Mouse (Mus musculus): ENCODE results near the gene Mall.

Mall gene

DNA sequence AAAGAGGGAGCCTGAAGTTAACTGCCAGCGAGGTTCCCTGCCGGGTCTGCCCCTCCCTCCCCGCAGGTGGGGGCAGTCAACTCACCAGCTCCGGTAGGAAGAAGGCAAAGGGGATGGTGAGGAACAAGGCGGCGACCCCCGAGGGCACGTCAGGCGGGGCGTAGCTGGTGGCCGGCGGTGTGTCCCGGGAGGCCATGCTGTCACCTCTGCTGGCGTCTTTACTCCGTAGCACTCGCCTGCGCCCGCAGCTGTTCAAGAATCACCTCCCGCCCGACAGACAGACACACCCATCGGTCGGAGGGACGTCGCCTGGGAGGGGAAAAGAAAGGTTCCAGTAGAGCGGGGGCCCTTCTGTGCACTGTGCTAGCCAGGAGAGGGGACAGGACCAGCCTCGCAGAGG lies at the start of gene Mall:
Mall (minus strand) TSS at position 262 of the 400 bp plus-strand sequence.
- no peak for DNase-seq (ENCODE audit: low read depth, low spot score)

DNA sequence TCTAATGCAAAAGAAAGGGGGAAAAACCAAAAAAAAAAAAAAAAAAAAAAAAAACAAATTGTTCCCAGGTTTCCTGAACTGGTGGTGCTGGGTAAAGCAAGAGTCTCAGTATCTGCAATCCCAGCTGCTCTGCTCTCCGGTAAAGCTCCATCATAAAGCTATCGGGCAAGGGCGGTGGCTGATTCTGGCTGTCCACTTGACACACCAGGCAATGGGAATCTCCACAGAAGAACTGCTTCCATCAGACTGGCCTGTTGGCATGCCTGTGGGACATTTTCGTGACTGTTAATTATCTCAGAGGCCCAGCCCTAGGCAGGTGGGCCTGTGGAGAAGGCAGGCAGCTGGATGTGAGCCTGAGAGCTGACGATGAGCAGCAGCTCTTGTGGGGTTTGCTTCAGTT lies 48.7 kb upstream of the Mall start:
- DNase-seq (ENCODE audit: low read depth, low spot score) = no peak

DNA sequence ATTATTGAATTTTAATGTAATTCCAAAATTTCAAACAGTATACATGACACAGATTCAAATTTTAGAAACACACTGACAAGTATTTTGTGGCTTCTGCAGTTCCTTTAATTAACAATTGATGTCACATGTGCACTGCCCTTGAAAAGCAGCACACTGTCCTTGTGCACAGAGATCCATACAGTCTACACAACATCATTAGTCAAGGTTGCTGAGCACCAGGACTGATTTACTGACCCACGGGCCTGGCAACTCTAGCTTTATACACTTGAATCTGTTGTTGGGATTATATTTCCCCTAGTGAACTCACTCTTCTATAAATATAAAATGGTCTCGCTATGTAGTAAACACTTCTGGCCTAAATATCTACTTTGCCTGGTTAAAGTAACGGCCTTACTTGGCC lies 45.3 kb upstream of the Mall start:
- no peak for DNase-seq (ENCODE audit: low read depth, low spot score)

DNA sequence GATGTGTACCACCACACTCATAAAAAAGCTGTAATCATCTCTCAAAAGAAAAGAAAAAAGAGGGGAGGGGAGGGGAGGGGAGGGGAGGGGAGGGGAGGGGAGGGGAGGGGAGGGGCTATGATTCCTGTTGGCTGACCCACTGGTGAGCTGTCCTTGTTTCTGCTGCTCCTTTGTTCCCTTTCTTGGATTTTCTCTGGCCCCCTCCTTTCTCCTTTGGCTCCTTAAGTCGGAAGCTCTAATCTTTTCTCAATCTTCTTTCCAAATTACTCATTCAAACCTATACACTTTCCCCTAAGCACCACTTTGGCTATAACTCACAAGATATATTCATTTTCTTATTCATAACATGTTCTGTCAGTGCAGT lies 44.8 kb upstream of the Mall start:
- DNase-seq (ENCODE audit: low read depth, low spot score) = no peak

DNA sequence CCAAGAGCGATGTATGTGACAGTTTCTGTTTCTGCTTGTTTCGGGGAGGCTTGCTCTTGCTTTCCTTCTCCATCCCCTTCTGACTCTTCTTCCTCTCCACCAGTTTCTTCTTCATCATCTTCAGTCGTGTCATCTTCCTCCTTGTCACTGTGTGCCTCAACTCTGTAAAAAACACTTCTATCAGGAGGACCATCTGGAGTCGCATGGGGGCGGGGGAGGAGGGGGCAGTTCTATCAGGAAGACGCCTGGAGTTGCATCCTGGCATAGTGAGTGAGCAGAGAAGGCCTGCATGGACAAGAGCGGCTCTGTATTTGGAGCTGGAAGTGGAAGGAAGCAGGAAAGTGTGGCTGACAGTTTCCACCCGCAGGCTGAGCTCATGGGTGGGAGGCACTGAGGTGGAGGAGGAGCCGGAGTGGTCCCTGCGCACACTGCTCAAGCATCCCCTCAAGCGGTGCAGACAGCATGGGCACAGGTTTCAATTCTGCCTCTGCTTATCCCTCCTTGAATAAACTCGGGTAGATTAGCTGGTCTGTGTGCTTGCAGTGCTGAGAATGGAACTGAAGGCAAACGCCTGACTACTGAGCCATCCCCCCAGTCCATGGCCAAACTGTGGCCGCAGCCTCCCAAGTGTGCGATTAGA lies 44.3 kb upstream of the Mall start:
- no peak for DNase-seq (ENCODE audit: low read depth, low spot score)

DNA sequence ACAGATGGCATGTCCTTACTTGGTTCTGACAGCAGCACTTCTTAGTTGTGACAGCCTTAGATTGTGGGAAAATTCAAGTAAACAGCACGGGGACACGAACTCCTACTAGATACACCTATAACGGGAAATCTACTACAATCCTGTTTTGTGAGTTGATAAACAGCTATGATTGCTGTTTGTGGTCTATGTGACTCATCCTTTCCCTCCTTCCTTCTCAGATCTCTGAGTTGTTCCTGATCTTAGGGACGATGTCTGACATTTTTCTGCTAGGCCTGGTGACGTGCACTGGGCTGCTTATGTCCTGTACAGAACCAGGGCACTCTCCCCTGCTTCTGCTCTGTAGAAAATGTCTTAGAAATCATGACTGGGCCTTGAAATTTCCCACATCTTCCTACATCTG lies 31.9 kb upstream of the Mall start:
- no peak for DNase-seq (ENCODE audit: low read depth, low spot score)

DNA sequence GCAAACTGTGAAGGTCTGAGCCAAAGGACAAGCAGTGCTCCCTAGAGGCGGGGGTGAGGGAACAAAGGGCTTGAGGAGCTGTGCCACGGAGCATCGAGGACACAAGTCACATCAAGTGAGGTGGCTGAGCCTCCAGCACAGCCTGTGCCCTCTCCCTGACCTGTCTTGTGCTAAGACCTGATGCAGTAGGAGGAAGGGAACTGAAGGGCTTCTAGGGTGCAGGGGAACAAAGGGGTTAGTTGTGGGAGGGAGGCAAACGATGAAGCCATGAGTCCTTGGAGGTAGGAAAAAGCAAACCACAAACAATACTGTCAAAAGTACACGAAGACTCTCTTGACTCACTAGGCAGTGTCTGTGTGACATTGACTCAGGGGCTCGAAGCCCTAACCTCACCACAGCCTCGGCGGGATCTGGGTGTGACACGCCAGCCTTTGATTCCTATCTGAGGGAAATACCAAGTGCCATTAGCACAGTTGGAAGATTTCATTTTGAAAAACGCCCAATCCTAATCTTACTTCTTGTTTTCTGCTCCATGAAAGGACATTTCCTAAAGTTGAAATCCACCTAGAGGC lies 30.8 kb upstream of the Mall start:
- no peak for DNase-seq (ENCODE audit: low read depth, low spot score)

DNA sequence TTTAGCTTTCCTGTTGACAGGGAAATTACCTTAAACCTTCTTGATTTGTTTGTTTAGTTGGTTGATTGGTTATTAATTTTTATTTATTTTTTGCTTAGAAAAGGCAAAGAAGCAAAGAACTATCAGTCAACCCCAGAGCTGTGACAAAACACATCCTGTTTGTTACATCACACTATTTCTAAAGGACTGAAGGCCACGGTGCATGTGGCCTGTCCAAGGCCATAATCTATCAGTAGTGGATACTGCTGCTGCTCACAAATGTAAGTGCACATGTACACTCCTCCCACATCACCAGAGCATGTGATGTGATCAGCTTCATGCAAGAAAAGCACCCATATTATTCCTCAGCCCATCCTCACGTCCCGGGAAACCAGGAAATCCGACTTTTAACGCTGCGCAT lies 30.3 kb upstream of the Mall start:
- DNase-seq (ENCODE audit: low read depth, low spot score) = no peak

DNA sequence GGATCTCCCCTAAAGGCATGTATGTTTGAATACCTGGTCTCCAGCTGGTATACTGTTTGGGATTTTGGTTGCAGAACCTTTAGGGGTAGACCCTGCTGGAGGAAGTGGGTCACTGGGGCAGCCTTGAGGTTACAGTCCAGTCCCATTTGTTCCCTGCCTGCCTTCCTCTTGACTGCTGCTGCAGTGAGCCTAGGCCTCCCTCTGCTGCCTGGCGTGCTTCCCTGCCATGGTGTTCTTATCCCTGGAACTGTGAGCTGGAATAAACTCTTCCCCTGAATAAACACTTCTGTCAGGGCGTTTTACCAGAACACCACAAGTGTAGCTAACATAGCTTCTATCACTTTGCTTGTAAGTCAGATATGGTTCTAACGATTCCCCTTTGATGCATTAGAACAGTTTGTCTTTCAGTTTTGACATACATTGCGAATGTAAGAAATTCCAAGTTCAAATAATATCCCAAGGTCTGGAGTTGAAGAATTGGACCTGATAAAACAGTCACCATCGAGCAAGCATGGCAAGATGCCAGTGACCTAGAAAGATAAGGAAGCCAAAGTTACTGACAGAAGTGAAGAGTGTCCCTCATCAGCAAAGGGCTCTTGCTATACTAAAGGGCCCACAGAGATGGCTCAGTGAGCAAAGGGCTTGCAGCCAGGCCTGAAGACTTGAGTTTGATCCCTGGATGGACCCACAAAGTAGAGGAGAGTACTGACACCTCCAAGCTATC lies 29.6 kb upstream of the Mall start:
- no peak for DNase-seq (ENCODE audit: low read depth, low spot score)

DNA sequence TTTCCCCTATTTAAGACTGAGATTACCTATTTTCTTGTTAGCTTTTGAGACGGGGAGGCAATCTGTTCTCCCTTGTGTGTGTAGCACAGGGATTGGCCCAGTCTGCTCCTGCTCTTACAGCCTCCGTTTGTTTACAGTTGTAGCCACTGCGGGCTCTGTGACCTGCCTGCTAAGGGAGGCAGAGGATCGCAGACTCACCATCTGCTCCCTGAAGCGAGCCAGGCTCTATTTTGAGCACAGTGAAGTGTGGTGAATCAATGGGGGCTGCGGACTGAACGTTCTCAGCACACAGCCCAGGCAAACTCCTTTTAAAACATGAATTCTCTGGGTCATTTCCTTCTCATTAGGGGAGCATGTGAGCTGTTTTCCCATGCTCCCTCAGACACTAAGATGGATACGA lies 27.4 kb upstream of the Mall start:
- DNase-seq (ENCODE audit: low read depth, low spot score) = no peak

DNA sequence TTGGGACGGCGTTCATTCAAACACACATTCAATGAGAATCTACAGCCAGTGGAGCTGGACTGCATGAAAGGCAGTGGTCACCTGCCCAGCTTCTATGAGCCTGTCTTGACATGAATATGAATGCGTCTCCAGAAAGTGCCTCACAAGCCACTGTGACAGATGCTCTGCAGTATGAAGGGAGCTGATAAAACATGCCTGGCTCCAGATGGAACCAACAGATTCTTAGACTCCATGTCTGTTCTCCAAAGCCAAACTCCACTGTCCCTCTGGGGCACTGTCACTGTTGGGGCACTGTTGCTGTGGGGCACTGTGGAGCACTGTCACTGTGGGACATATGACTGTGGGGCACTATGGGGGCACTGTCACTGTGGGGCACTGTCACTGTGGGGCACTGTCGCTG lies 24.4 kb upstream of the Mall start:
- DNase-seq (ENCODE audit: low read depth, low spot score) = no peak

DNA sequence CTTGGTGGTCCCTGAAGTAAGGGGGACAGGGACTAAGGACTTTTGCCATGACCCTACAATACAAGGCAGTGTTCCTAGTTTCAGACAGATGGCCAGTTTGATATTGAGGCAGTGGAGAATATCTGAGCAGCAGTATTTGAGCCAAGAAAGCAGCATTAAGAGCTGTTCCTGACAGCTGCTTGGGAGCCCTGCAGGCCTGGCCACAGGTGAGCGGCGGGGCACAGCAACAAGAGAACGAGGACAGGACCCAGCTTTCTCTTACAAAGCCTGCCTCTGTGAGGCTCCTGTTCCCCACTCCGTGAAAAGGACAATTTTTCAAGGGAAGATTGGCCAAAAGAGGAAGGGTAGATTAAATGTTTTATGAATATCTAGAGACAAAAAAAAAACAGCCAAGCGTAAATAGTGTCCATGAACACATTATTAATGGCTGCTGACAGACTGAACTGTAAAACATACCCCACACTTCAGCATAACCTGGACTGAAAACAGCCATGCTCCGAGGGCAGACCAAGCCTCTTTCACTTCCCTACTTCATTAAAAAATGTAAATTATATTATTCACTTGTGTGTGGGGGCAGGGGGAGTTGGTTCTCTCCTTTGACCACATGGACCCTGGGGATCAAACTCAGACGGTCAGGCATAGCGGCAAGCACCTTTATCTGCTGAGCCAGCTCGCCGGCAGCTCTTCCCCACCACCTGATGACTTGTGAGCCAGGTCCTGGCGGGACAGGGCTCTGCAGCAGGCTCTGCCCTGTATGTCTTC lies 22.3 kb upstream of the Mall start:
- no peak for DNase-seq (ENCODE audit: low read depth, low spot score)

DNA sequence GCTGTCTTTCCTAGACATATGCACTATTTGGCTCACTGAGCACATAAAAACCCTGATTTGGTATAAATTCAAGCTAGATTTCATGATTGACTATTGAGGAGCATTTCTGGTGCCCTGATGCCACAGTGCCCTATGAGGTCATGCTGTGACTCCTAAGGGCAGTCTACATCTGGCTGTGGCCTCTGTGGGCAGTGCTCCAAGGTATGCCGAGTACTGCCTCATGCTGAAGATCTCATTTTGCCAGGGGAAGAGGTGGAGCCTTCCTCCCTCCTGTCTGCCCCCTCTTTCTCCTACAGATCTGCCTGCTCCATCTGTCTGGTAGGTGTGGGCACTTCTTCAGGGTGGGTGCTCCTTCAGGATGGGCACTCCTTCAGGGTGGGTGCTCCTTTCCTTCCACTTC lies 19.6 kb upstream of the Mall start:
- DNase-seq (ENCODE audit: low read depth, low spot score) = no peak

DNA sequence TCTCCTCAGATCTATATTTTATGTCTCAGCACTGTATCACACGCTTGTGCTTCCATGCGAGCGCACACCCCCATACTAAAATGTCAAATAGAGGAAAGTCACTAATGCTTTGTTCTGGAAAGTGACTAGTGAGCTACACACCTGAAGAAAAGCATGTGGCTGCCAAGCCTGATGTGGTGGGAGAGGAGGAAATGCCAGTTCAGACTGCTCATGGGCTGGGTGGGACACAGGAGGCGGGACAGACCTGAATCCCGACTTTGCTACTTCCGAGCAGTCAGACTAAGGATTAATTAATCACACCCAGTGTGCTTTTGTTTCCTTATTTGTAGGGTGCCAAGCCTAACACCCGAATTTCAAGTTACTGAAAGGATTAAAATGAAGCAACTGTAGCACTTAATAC lies 18.6 kb upstream of the Mall start:
- DNase-seq (ENCODE audit: low read depth, low spot score) = no peak

DNA sequence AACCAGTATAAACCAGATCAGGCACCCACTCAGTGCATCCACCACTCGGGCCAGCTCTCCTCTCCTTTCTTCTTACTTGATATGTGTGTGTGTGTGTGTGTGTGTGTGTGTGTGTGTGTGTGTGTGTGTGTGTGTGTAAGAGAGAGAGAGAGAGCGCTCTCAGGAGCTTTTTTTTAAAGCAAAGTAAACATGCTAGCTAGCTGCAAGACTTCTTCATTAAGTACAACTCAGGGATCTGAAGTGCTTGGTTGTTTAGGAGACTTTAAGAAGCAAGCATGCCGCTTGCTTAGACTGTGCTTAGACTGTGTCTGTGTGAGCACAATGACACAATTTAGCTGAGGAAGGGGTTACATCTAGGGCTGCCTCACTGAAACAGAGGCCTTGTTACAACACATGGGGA lies 12.9 kb upstream of the Mall start:
- no peak for DNase-seq (ENCODE audit: low read depth, low spot score)

DNA sequence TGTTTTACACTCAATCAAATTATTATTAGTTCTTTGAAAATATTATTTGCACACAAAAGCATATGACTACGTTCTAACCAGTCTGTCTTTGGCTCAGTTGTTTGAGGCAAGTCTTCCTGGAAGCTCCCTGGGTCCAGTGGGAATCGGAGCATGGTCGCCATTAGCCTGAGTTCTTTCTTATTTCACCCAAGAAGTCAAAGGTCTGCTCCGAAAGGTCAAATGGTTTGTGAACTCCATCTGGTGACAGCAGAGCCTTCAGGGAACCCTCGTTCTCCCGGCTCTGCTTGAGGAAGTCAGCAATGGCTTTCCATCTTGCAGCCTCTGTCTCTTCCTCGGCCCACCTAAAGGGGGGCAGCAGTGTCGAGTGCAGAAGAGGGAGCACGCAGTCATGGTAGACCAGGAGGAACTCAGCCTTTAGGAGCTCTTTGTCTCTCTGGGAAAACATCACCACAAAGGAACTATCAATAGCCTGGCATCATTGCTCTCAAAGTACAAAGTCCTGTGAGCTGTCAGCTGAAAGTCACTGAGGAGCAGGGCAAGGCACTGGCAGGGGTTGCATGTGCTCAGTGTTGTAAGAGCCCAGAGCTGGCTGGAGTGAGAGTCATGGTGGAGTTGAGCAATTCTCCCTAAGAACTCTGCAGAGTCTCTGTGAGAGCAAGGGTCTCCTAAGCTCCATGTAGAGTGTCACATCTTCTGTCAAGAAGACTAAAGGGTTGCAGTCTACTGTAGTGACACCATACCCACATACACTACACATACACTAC lies 11.2 kb upstream of the Mall start:
- no peak for DNase-seq (ENCODE audit: low read depth, low spot score)

DNA sequence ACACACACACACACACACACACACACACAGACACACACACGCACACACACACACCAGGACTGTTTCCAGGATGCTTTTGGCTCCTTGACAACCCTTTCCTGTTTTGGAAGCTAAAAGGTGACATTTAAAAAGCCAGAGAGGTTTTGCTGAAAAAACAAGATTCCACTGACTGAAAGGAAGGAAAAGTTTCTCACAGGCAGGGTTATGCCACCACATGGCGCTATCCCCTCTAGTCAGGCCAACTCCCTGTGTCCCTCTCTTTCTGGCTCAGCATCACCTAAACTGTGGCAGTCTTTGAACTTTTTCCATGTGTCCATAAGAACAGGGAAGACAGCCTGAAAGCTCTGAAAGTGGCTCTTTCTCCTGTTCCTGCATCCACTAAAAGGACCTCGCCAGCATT lies 8.2 kb upstream of the Mall start:
- no peak for DNase-seq (ENCODE audit: low read depth, low spot score)

DNA sequence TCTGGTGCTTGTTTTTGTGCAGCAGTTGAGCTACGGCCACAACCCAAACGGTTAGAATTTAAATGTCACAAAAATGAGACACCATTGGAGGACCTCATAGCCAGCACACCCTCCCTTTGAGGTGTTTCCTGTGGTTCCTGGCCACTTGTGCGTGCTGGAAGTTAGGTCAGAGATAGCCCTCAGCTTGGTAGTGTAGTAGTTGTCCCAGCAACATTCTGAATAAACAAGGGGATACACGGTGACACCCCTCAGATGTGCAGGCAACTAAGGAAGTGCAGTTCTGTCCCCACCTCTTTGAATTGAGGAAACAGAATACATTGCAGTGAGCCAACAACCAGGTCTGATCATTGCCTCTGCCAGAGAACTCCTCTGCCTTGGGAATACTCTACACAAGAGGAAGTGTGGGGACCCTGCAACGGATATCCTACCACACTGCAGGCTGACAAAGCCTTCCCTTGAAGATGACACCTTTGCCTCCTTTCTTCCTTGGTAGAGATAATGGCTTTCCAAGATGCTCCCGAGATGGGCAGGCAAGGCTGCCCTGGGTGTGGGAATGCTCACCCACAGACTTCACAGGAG lies 7.0 kb upstream of the Mall start:
- DNase-seq (ENCODE audit: low read depth, low spot score) = no peak

DNA sequence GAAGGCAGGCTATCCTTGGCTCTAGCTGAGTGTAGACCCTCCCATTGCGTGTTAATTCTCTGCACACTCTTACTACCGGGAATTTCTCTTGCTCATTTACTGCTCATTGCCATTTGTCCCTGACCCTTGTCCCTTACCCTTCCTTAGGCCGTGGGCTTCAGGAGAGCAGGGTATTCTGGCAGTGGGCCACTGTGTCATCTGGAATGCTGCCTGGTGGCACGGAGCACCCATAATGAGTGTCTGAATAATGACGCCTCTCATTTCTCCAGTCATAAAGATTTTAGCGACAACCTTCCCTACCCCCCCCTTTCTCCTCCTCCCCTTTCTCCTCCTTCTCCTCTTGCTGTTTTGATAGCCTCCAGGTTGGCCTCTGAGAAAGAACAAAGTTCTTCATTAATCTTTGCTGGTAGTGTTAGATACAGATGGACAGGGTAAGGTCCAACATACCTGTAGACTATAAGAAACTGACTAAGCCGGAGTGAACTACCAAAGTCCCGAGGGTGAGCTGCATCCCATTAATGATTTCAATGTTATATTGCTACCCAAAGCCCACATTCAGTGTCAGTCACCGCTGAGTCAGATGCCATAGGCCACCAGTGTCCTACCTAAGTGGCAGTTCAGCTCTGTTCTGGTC lies 5.9 kb upstream of the Mall start:
- DNase-seq (ENCODE audit: low read depth, low spot score) = no peak

DNA sequence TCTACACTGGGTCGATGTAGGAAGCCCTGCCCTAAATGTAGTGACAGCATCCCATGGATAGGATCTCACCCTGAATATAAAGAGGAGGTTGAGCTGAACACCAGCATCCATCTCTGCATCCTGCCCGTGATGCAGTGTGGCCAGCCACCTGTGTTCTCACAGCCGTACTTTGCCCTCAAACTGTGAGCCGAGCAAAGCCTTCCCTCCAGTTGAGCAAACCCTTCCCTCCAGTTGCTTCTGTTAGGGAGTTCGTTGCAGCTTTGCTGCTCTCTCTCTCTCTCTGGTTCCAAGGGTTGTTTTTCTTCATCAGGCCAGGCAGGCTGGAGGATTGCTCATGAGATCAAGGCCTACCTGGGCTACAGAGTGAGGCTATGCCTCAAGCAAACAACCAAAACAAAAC lies 5.2 kb upstream of the Mall start:
- no peak for DNase-seq (ENCODE audit: low read depth, low spot score)

All from WW6 (cell line).